Mouse (Mus musculus): ENCODE results near the gene Rtp1. TPM values are rescaled to one million over a fixed set of nuclear protein-coding genes. Genes with fewer than 3 reads are reported as not detected.

Gene Rtp1
- polyA plus RNA-seq, 1 experiment from 2014 or later = not detected

DNA sequence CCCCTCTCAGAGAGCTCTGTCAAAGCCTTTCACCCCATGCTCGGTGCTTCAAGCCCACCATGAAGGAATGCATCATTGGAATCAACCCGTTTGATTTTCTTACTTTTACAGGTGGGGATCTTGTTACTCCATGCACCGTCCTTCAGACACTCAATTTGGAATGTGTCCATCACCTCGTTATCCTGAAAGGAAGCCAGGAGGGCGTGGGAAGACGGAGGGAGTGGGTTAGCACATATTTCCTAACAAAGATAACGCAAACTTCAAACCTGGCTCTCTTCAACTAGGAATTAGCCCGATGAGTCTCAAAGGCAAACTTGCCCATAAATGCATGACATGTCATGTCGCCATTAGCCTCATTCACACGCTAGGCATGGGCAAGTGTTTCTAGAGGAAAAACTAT, 54.4 kb downstream of the Rtp1 start:
- Histone ChIP-seq H3K27me3 (no peaks in the 10 kb centered on the region), H3K27ac (no peak overlapping the region), H3K9ac (replicated peaks) (no peak overlapping the region), H3K36me3 (no peaks in the 10 kb centered on the region), H3K4me2 (no peak overlapping the region), H3K9me3 (no peaks in the 10 kb centered on the region), H3K4me1 (replicated peaks) (peaks cover 9% of the 10 kb centered on the region), H3K4me3 (replicated peaks) (no peak overlapping the region)
- WGBS = 75% methylated on average over 10 of the region's 10 CpGs
- ATAC-seq (ENCODE audit: insufficient number of reproducible peaks, insufficient read depth, low FRiP score, low TSS enrichment, low read depth) = no peak

Other genes starting within 250 kb of the Rtp1 start
- gene St6gal1, start 204.4 kb upstream of the Rtp1 start, polyA plus RNA-seq (2016; fragmentation: Nextera tagmentation; extraction: Ambion mirVana) = 21.5 and 24.1 TPM in 2 replicates
- 3.0 and 3.1 TPM in 2 replicates for gene Rtp4, start 91.2 kb downstream of the Rtp1 start, polyA plus RNA-seq (2016; fragmentation: Nextera tagmentation; extraction: Ambion mirVana)
- gene Masp1, start 91.7 kb downstream of the Rtp1 start, polyA plus RNA-seq (2016; fragmentation: Nextera tagmentation; extraction: Ambion mirVana) = 4.0 and 4.4 TPM in 2 replicates